Mouse (Mus musculus): ENCODE data around the gene Axin2.

GRCm38 (mm10) chr11:108988258-108988657 is 68.1 kb downstream of the Axin2 start:
- TF ChIP-seq CTCF (IDR thresholded peaks at IDR 0.05; ENCODE audit: low read depth) (no peak), EP300 (optimal IDR thresholded peaks at IDR 0.05) (no peak)
